In genomic region chr17:67632676-67633339, GRCm38 (mm10) we compare ENCODE assay signal across 27 mouse cellular contexts. TPM values are rescaled to one million over a fixed set of nuclear protein-coding genes. Genes with fewer than 3 reads are reported as not detected.
DNase-seq lines count a peak whose midpoint lies in the region; TF ChIP-seq lines count a peak whose summit lies in the region.
"Had no signal": no experiment of that assay in that cellular context is flagged by ENCODE, and none has a peak within 500 bp of the region (broad histone marks: within the 10 kb centered on the region; RNA-seq: fewer than 3 reads in every experiment).

Lrrc30 (minus strand) TSS chr17:67632723.

- no peak for TF ChIP-seq POLR2A in myocyte (IDR thresholded peaks at IDR 0.05; ENCODE audit: insufficient read length, low read depth)

- H3K4me2 ChIP-seq in myocyte (ENCODE audit: low read depth) = peak within 1 kb of the TSS; percentile 57
- H3K4me2 ChIP-seq: hindbrain, embryonic 15.5 days; limb, embryonic 15.5 days; liver, embryonic 15.5 days; neural tube, embryonic 12.5 days; stomach, embryonic 15.5 days had no signal

- no peak within 1 kb of the TSS for H3K4me3 ChIP-seq in myocyte
- H3K4me3 ChIP-seq: hindbrain, embryonic 15.5 days; limb, embryonic 15.5 days; liver, embryonic 15.5 days; neural tube, embryonic 12.5 days; stomach, embryonic 15.5 days had no signal

- no peaks in the 10 kb centered on the region for H3K27me3 ChIP-seq in myocyte (ENCODE audit: control insufficient read depth, insufficient read depth, insufficient read length)
- H3K27me3 ChIP-seq: hindbrain, embryonic 15.5 days; liver, embryonic 15.5 days; neural tube, embryonic 12.5 days; stomach, embryonic 15.5 days had no signal

- DNase-seq in embryo, embryonic 11 days = peak; percentile 15
- DNase-seq in embryo, embryonic 10 days (ENCODE audit: low spot score) = no peak
- DNase-seq in lung, postnatal 10 days = peak; percentile 25
- no peak for DNase-seq in lung, postnatal 4 days
- DNase-seq in gastrocnemius, adult 8-10 months (ENCODE audit: low spot score in 2 of 2) = peak; percentile 70 to 80
- DNase-seq in retina, embryonic 14.5 days (ENCODE audit: low spot score) = no peak
- no peak for DNase-seq in adrenal gland, postnatal 25 days
- DNase-seq: adrenal gland, postnatal 14 days; cerebellum, adult 11 months; cerebellum, postnatal 10 days; heart, postnatal 36 days; kidney, postnatal 4 days; right cerebral cortex, adult 18-20 months; thymus, adult 2 months had no signal

- H3K79me2 ChIP-seq in myocyte (ENCODE audit: control insufficient read depth, insufficient read depth) = no peaks in the 10 kb centered on the region

- H3K36me3 ChIP-seq in myocyte (ENCODE audit: control insufficient read depth, insufficient read depth) = no peaks in the 10 kb centered on the region
- H3K36me3 ChIP-seq: hindbrain, embryonic 15.5 days; limb, embryonic 15.5 days; liver, embryonic 15.5 days; neural tube, embryonic 12.5 days; stomach, embryonic 15.5 days had no signal

- H3ac ChIP-seq in myocyte (ENCODE audit: control insufficient read depth, insufficient read length) = no peak within 1 kb of the TSS

TF ChIP-seq in myocyte, 11 proteins besides CTCF, POLR2A, EP300 and RAD21:
- no peak for TF ChIP-seq REST (IDR thresholded peaks at IDR 0.05; ENCODE audit: insufficient read depth, insufficient read length)
- TF ChIP-seq USF1 (IDR thresholded peaks at IDR 0.05; ENCODE audit: low read depth) = no peak
- no peak for TF ChIP-seq E2F4 (IDR thresholded peaks at IDR 0.05; ENCODE audit: insufficient read depth)
- no peak for TF ChIP-seq MAX (IDR thresholded peaks at IDR 0.05; ENCODE audit: low read depth)
- TF ChIP-seq CEBPB (IDR thresholded peaks at IDR 0.05; ENCODE audit: insufficient read depth, poor library complexity, severe bottlenecking) = 0 out of 2 replicates have a peak, but pooled peaks have one; percentile 10
- TF ChIP-seq SRF (IDR thresholded peaks at IDR 0.05; ENCODE audit: control insufficient read depth, insufficient read length, low read depth) = no peak
- TF ChIP-seq MYOG (IDR thresholded peaks at IDR 0.05; ENCODE audit: control insufficient read depth in 1 of 3, insufficient read depth in 1 of 3, insufficient read length in 2 of 3, low read depth in 2 of 3) = peak in 1 of 3 experiments; percentile 42
- TF ChIP-seq MYOD1 (IDR thresholded peaks at IDR 0.05; ENCODE audit: control insufficient read depth in 1 of 3, insufficient read length in 2 of 3, low read depth in 2 of 3) = peak; percentile 98 to 99 (median 98)
- peak; percentile 53 for TF ChIP-seq TCF12 (IDR thresholded peaks at IDR 0.05; ENCODE audit: insufficient read depth, poor library complexity, severe bottlenecking)
- TF ChIP-seq POLR2AphosphoS2 (IDR thresholded peaks at IDR 0.05; ENCODE audit: insufficient read length, low read depth) = no peak
- peak; percentile 69 for TF ChIP-seq TCF3 (IDR thresholded peaks at IDR 0.05; ENCODE audit: insufficient read length, low read depth)
TF ChIP-seq in myocyte: peak in this region for 5.

RNA-seq across cellular contexts. Expression of gene Lrrc30, which starts in this region (rescaled TPM):
- total RNA-seq in gastrocnemius, adult 8-10 months (2022) = 100 to 1,000 TPM in 2 of 4 experiments, 10 to 100 TPM in 2; 76.4 to 182 (median 94.4) TPM
- polyA plus RNA-seq in myocyte (2012; fragmentation: generic; extraction: Trizol) = 0.97 TPM
- 0.33 and 1.0 TPM in 2 replicates for total RNA-seq in adrenal gland, postnatal 25 days (2021)
- total RNA-seq: ES-E14; layer of hippocampus, postnatal 14 days had no signal
- polyA plus RNA-seq: CD4-positive, CD25-positive, alpha-beta regulatory T cell, adult 4 months; forebrain, embryonic 14.5 days; hindbrain, embryonic 15.5 days; intestine, embryonic 16.5 days; liver, embryonic 15.5 days; lung, postnatal 0 days; neural tube, embryonic 12.5 days; Patski; stomach, embryonic 15.5 days; thymus, adult 2 months had no signal

Comparison
In these comparisons a context has a peak if more than half of its experiments do, and no peak if none do; other contexts are left out.
1. RNA of gene Lrrc30 (total RNA-seq): 76.4 to 182 TPM in gastrocnemius, adult 8-10 months; 0.33 to 1.0 TPM in adrenal gland, postnatal 25 days; every median in the first group is over 10 times any median in the second.
2. DNase-seq: peak in embryo, embryonic 11 days (single experiment), lung, postnatal 10 days (single experiment) and gastrocnemius, adult 8-10 months (2 of 2); none in embryo, embryonic 10 days (single experiment), lung, postnatal 4 days (0 of 2), retina, embryonic 14.5 days (single experiment) and adrenal gland, postnatal 25 days (single experiment).